Mouse (Mus musculus) frontal cortex, postnatal 25 days (tissue): ENCODE measurements at regions not wholly inside any gene's neighbourhood (a gene's known extent, or its start where the extent isn't known, plus 50 kb on each side); places are given as distances from the start of the nearest gene placed in this dataset.

Source experiments
- DNase-seq, 2 experiments: peaks; one replicate each; pipeline ENCODE4 v3.0.0; 2022; ENCODE audit warnings: low spot score in 2 of 2

DNA sequence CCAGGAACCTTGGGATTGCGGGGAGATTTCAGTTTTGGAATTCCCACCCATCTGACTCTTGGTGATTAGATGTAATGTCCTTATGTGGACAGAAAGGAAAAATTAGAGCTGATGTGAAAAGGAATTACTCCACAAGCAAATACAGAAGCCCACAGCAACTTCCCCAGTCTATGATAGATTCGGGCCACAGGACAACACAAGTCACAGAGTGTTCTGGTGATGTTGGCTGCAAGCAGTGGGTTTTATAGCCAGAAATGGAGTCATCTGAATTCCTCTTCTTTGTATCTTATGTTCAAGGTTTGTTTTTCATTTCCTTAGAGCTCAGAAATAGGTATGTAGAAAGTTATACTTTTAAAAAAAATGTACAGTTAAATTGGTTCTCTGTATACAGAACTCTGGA lies 56.8 kb upstream of the Gm5148 start:
- no peak for DNase-seq

DNA sequence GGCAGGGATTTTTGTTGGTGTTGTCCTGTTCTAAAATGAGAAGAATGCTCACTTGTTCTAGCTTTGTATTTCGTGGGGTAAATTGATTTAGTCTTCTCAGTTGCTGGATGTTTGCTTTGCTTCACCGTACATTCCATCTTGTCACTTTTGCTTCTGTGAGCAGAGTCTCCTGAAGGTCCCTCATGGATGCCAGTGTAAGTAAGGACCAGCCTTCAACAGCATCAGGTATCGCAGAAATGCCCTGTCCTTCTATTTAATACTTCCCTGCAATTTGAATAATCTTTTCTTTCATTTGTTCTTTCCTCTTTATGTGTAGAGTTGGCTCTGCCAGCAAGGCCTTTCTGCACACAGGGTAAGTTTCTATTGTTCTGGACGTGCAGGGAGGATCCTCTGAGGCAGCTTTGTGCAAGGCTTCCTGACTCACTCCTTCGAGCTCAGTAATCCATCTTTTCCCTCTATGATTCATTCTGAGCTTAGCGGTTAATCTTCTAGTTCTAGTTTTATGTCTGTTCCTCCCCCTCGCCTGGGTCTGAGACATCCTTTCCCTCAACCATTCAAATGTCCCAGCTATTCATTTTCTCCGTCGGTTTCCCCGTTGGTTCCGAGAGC lies 55.7 kb upstream of the Gm5148 start:
- no peak for DNase-seq

DNA sequence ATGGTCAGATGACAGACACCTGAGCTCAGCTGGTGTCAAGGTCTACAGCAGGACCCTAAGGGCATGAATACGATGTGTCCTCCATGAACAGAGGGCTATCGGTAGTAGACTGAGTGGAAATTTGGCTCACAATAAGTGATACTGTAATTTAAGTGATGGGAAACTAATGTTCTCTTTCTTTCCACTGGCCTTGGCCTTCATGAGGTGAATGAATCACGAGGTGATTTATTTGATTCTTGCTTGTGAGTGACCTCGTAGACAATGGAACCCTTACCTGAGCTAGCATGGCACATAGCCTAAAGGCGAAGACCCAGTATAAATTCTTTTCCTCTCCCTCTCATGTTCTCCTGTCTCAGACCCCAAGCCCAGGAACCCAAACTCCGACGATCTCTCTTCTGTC lies 54.1 kb upstream of the Gm5148 start:
- DNase-seq = no peak

DNA sequence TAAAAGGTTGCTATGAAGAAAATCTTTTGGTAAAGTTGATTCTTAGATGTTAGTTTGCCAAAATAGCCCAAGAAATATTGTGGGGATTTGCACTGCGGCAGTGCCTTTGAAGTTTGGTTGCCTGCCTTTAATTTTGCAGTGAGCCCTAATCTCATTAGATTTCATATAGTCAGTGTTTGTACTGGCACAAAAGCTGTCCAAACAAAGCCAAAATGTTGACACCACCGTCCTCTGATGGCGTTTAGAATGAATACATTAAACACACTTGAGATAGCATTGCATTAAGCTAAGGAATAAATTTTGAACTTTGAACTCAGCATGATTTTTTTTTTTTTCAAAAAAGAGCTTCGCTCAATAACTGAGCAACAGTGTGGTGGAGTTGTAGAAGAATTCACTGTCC lies 51.9 kb upstream of the Gm5148 start:
- no peak for DNase-seq
